Mouse (Mus musculus) testis, postnatal 14 days (tissue): Measurements from ENCODE around the gene Man2c1.

ENCODE experiments used
- DNase-seq: peaks from one replicate; pipeline ENCODE4 v3.0.0; 2021; ENCODE audit warnings: low spot score

Gene Man2c1

DNA sequence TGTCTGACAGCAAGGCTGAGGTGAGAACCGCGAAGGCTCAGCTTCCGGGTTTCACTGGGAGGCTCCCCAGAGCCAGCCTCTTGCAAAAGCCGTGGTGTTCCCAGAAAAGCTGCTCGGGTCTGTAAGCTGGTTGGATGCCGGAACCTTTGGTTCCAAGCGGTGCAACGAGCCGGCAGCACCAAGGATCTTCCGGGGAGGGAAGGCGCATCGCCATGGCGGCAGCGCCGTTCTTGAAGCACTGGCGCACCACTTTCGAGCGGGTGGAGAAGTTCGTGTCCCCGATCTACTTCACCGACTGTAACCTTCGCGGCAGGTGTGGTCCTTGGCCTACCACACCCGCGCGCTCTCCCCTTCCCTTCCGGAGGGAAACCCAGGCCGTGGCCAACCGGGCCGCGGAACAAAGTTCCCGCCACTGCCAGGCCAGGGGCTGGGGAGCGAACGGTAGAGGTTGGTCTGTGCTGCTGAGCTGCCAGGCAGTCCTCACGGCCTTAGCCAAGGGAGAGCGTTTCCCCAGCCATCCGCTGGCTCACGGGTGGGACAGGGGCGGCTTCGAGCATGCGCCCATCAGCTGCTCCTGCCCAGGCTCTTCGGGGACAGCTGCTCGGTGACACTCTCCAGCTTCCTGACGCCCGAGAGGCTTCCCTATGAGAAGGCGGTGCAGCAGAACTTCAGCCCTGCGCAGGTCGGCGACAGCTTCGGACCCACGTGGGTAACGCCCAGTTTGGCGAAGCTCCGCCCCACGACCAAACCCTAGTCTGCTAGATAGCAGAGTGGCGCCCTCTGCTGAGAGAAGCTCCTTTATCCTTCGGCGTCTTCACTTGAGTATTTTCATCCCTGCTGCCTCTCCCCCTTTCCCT lies at the start of gene Man2c1:
TSS of gene Man2c1 (plus strand) at position 114 of the 857 bp plus-strand sequence.
- DNase-seq, result peak; percentile 93

DNA sequence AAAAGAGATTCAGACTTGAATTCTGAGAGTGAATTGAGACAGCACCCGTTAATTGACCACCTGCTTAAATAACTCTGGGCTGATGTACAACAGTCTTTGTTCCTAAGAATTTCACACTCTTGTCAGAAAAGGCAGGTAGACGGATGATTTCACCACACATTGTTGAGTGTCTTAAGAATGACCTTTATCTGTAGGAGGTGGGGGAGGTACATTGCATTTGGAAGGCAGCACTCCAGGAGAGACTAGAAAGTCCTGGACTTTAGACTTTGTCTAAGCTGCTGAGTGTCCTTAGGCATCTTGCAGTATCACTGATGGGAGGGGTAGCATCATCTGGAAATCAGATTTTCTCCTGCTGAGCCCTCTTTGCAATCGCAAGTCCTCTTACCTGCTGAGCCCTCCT lies 48.3 kb upstream of the Man2c1 start:
- DNase-seq, result no peak

DNA sequence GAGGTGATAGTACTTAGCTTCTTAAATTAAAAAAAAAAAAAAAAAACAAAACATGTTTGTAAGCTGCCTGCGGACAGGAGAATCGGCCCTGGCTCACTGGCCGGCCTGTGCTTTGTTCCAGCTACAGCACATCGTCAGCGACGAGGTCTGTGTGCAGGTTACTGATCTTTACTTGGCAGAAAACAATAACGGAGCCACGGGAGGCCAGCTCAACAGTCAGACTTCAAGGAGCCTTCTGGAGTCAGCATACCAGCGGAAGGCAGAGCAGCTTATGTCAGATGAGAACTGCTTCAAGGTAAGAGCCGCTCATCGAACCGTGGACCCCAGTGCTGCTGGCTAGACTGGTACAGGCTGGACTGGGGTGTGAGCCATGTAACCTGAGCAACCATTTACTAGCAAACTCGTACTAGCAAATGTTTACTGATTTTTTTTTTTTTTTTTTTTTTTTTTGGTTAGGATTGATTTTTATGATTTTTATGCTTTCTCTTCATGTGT lies 13.2 kb upstream of the Man2c1 start:
- DNase-seq, result no peak

- DNase-seq, result no peak
Measured at GRCm38 (mm10) chr9:57129641-57130040, 849 bp upstream of the Man2c1 start.

- DNase-seq, result no peak
Measured at GRCm38 (mm10) chr9:57137246-57137645, 6.8 kb downstream of the Man2c1 start.

DNA sequence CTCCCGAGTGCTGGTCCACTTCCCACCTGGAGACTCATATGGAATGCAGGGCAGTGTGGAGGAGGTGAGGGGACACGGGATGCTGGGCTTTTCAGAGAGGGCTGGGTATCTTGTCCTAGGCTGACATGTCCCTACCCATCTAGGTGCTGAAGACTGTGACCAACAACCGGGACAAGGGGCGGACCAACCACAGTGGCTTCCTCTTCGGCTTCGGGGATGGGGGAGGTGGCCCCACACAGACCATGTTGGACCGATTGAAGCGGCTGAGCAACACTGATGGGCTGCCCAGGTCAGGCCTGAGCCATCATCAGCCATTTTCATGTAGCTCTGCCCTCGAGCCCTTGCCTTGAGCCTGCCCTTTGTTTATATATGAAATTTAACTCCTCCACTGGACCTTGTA lies 7.3 kb downstream of the Man2c1 start:
- no peak for DNase-seq

- no peak for DNase-seq
Measured at GRCm38 (mm10) chr9:57138507-57138906, 8.0 kb downstream of the Man2c1 start.

DNA sequence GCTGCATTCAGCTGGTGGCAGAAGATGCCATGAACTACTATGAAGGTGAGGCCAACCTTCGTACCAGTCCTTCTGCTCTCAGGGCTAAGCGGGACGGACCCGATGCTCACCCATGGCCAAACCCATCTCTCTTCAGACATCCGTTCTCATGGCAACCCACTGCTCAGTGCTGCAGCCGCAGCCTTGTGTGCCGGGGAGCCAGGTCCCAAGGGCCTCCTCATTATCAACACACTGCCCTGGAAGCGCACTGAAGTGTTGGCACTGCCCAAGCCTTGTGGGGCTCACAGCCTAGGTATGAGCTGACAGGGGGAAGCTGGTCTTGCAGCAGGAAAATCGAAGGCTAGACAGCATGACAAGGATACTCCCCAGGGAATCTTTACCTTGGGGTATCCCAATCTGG lies 8.6 kb downstream of the Man2c1 start:
- DNase-seq, result no peak

DNA sequence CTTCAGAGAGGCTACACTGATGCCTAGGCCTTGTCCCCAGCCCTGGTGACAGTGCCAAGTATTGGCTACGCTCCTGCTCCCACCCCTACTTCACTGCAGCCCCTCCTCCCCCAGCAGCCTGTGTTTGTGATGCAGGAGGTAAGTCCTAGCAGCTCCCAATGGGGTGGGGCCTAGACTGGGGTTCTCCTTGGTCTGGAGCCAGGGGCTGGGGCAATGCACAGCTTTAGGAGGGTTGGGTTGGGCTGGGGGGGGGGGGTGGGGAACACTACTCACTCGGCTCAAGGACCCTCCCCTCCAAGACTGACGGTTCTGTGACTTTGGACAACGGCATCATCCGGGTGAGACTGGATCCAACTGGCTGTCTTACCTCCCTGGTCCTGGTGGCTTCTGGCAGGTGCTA lies 9.1 kb downstream of the Man2c1 start:
- no peak for DNase-seq

- DNase-seq, result no peak
Measured at GRCm38 (mm10) chr9:57141417-57142353, 11.2 kb downstream of the Man2c1 start.

DNA sequence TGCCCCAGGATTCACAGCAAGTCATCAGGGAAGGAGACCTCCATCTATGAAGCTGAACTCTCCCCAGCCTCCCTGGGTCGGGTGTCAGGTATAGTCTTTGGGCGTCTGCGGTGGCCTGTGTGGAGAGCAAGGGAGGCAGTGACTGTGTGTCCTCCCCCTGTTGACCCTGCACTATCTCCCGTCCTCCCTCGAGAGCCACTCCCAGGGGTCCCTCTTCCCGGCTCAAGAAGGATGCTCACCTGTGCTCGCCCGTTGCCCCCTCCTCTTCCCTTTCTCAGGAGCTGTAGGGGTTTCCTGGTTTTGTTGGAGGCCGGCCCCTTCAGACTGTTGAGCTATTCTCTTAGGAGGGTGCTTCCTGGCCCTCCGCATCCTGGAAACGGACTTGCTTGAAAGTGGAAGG lies 12.7 kb downstream of the Man2c1 start:
- no peak for DNase-seq

- no peak for DNase-seq
Measured at GRCm38 (mm10) chr9:57144830-57145229, 14.3 kb downstream of the Man2c1 start.

DNA sequence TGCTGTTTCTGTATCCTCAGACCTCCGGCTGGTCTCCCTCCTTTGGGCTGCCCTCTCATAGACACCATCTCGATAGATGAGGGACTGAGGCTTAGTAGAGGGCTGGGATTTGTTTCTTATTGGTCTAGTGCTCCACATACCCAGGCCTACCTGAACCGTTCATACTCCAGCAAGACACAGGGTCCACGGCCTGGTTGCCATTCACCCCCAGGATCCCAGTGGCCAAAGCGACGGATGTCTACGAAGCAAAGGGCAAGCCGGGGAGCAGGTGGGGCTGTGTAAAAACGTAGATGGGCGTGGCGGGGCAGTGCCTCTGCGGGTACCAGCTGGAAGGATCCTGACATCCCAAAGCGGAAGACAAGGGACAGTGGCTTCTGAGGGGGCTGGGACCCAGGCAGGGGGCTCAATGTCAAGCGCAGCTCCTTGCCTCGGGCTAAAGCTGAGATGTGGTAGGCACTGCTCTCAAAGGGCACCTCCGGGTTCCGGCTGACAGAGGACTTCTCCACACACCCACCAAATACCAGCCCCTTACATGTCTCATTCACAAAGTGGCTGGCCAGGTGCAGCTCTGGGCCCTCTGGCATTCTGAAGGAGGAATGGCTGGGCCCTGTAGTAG lies 16.1 kb downstream of the Man2c1 start:
- no peak for DNase-seq

DNA sequence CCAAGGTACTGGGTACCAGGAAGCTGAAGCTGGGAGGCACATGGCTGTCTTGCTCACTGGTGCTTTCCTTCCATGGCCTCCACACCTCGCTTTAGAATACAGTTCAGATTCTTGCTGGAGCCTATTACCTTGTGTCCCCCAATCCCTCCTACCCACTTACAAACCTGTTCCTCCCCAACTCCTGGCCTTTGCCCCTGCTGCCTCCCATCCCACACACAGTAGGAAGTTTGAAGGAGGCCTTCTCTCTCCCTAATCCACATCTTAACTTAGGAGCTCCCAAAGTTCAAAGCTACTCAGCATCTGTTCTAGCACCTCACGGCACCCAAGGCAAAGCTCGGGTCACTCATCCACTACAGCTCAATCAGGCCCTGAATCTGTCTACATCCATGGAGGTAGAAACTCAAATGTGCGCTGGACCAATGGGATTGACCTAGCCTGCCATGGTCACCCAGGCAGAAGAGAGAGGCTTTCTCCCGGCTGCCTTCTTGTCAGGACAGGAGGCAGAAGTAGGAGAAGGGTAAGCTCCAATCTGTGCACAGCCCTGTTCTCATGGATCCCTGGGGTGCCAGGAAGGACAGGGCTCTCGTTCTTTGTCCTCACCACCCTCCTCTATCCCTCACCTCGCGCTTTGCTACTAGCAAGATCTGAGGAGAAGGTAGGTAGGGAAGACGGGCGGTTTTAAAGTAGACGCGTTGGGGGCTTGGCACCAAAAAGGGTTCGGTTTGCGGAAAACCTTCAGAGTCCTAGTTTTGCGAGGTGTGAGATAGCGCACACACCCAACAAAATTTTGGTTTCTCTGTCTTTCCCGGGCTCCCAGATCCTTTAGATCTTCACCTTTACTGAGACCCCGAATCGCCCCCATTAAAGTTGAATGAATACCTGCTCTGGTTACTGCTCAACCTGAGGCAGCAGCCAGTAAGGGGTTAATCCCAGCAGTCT lies 17.0 kb downstream of the Man2c1 start:
- DNase-seq, result no peak

DNA sequence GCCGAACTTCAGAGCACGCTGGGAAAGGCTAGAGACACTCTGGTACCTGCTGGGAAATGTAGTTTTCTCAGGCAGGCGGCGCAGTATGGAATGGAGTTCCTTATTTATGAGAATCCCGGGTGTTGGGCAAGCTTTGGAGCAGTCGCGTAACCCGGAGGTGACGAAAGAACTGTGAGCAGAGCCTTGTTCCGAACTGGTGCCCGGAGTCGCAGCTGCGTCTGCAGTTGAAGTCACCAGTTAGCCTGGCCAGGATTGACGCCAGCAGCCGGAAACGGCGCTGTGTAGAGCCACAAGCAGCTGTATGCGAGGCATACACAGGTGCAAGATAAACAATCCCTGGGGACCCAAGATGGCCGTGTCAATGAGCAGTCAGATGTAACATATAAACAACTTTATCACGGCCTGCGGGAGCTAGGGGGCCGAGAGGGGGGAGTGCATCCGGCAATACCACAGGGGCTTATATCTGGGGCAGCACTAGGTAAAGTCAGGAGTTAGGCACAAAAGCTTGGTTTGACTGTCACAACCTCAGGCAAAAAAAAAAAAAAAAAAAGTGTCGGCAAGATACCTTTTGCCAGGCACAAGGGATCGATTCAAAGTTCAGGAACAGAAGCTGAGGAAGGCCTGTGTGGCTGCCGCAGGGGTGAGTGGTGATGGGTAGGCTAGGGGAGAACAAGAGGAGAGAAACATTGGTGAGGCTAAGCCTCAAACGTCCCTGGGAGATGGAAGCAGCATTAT lies 17.8 kb downstream of the Man2c1 start, which contains the start of gene Neil1:
TSS of gene Neil1 (minus strand) at position 162 of the 735 bp plus-strand sequence.
- DNase-seq, result peak; percentile 80

- no peak for DNase-seq
Measured at GRCm38 (mm10) chr9:57149021-57149420, 18.5 kb downstream of the Man2c1 start.

DNA sequence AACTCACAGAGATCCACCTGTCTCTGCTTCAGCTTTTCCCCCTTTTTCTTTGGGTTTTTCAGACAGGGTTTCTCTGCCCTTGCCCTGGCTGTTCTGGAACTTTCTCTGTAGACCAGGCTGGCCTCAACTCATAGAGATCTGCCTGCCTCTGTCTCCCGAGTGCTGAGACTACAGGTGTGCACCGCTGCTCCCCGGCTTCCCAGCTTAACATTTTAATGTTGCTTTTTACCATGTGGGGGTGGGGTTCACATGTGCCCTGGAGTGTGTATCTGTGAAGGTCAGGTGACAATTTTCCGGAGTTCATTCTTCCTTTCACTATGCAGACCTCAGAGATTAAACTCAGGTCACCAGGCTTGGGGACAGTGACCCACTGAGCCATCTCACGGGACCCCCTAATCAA lies 19.7 kb downstream of the Man2c1 start:
- no peak for DNase-seq

DNA sequence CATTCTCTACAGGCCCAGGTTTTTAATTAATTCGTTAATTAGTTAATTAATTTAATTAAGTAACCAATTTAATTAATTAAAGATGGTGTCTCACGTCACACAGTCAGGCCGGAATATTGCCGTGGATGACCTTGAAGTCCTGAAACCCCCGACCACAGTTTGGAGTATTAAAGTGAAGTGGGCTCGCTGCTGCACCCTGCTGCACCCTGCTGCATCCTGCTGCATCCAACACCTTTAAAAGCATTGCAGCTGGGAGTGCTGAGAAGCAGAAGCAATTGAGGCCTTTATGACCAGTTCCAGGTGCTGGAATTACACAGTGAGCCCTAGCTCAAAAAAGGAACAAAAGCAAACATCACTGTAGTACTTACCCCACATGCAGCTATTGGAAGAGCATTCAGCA lies 21.8 kb downstream of the Man2c1 start:
- DNase-seq, result no peak

DNA sequence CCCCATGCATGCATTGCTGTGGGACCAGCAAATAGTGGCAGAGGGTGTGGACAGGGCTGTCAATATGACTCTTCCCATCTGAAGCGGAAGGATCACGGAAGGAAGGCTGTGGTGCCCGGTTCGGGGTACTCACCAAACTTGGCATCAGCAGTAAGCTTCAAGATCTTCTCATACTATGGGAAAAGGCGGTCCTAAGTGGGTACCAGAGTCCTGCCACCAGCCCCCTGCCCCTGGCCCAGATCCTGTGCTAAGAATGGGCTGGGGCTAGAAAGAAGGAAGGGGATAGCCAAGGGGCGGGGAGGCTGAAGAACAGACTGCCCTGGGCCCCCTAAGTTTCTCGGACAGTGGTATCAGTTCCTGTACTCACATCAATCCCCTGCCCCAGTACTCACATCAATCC lies 25.9 kb downstream of the Man2c1 start:
- no peak for DNase-seq

GRCm38 (mm10) chr9:57156823-57157222 lies 26.3 kb downstream of the Man2c1 start:
- no peak for DNase-seq
